Mouse (Mus musculus): ENCODE data around the gene Grm4. TPM values are rescaled to one million over a fixed set of nuclear protein-coding genes. Genes with fewer than 3 reads are reported as not detected.

Gene Grm4
- total and polyA plus RNA-seq, 3 experiments = 0.13 to 0.47 (median 0.16) TPM

DNA sequence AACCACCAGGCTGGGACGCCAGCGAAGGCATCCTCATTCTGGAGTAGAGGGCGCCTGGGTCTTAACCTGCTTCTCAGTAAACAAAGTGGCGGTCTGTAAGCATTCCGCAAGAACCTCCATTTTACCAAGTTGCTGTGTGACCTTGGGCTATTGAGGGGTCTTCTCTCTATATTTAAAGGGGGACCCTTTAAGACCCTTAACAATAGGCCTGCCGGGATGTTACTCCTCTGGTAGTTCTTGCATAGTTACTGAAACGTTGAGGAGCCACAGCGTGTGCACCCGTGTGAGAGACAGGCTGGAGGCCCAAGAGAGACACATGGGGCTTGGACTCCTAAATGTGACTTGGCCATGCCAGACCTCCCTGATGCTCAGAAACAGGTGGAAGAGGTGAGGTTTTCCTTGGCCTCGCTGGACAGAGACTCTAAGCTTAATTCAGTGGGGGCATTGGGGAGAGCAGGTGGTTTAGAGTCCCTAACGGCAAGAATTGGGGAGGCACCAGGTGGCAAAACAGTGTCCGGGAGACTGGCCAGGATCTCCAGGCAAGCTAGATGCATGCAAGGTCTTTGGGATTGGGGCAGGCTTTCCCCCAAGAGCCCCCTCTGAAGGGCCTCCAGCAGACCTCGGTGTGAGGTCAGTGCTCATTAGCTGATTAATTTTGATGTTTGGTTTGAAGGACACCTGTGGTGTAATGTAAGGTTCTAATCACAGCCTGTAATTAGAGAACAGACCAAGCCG is 36.9 kb upstream of the Grm4 start:
- intact Hi-C loops (cut with DNase I) = no loop called here
- 49% methylated on average over 14 of the region's 14 CpGs for WGBS
- H3K27me3 ChIP-seq (ENCODE audit: control insufficient read depth, insufficient read depth, low read length) = no peaks in the 10 kb centered on the region
- peak overlapping the region; percentile 67 for H3K4me3 ChIP-seq
- H3K27ac ChIP-seq = no peak overlapping the region
- no peaks in the 10 kb centered on the region for H3K36me3 ChIP-seq (ENCODE audit: control insufficient read depth, insufficient read depth, low read length)
- TF ChIP-seq EP300 (IDR thresholded peaks at IDR 0.05; ENCODE audit: insufficient read depth, low read depth, low read length) = no peak
- TF ChIP-seq POLR2A (IDR thresholded peaks at IDR 0.05; ENCODE audit: insufficient read depth, low read depth, low read length) = no peak
- no peak for TF ChIP-seq CTCF (IDR thresholded peaks at IDR 0.05)
- no peaks in the 10 kb centered on the region for H3K79me2 ChIP-seq (replicated peaks; ENCODE audit: control insufficient read depth, insufficient read depth, low read length)
- no peak overlapping the region; the same call in 1 of the 2 replicates for H3K9ac ChIP-seq (ENCODE audit: low read depth, low read length)
- no peaks in the 10 kb centered on the region for H3K4me1 ChIP-seq (ENCODE audit: control insufficient read depth, insufficient read depth, low read length)
- DNase-seq = no peak

DNA sequence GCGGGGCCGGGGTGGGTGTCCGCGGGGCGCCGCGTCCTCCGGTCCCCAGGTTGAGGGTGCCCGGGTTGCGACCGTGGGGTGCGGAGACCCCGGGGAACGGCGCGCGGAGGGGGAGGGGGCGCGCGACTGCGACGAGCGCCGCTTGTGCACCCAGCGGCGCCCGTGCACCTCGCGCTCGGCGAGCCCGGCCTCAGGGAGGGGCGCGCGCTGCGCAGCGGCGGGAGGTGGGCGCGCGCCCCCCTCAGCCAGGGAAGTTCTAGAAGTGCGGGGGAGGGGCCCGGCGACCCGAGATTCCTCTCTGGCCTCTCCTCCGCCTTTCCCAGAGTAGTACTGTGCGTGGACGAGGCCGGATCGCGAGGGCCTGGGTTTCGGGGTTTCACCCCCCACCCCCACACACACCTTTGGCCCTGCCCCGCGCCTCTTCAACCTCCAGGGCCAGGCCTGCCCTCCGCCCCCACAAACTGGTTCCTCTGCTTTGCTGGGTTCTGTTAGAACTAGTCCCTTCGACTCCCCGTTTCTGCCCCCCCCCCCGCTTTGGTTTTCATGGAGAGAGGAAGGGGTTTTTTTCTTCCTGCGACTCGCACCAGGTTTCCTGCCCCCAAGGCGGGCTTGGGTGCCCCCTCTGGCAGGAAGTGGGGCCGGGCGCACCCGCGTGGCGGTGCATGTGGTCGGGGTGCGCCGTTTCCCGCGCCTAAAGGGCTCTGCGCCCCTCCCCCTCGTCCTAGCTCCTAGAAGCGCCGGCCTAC is 36.2 kb upstream of the Grm4 start:
- Histone ChIP-seq H3K36me3 (ENCODE audit: control insufficient read depth, insufficient read depth, low read length) (no peaks in the 10 kb centered on the region), H3K27me3 (ENCODE audit: control insufficient read depth, insufficient read depth, low read length) (no peaks in the 10 kb centered on the region), H3K9ac (ENCODE audit: low read depth, low read length) (peak overlapping the region; percentile 84), H3K27ac (peak overlapping the region; percentile 70), H3K79me2 (replicated peaks; ENCODE audit: control insufficient read depth, insufficient read depth, low read length) (no peaks in the 10 kb centered on the region), H3K4me3 (peak overlapping the region; percentile 67), H3K4me1 (ENCODE audit: control insufficient read depth, insufficient read depth, low read length) (no peaks in the 10 kb centered on the region; the same call in 1 of the 2 replicates)
- 2% methylated on average over 74 of the region's 75 CpGs for WGBS
- DNase-seq = peak in 1 of 2 experiments; percentile 62
- intact Hi-C loops (cut with DNase I) = no loop called here
- TF ChIP-seq EP300 (IDR thresholded peaks at IDR 0.05; ENCODE audit: insufficient read depth, low read depth, low read length) = no peak
- TF ChIP-seq CTCF (IDR thresholded peaks at IDR 0.05) = peak; percentile 32
- no peak for TF ChIP-seq POLR2A (IDR thresholded peaks at IDR 0.05; ENCODE audit: insufficient read depth, low read depth, low read length)

DNA sequence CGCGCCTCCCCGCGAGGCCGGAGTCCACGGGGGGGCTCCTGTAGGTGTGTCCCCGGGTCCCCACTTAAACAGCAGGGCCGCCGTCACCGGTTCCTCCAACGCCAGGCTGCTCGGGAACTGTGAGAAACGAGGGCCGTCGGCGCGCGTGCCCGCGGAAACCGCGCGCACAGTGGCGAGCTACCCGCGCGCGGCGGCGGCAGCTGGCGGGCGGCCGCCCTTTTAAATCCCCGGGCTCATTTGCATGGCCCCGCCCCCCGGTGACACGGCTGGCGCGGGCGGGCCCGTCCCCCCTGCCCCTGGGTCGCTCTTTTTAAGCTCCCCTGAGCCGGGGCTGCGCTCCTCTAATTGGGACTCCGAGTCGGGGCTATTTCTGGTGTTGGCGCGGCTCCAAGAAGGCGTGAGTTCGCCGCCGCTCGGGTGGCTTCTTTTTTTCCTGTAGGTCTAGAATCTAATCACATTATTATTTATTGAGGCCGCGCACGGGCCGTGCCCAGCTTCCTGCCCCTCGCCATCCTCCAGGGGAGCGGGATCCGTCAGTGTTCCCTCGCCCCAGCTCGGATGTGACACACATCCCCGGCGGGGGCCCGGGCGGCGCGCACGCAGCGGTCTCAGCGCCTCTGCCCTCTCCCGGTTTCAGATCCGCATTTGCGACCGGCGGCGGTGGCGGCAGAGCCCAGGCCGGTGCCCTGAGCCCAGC is 35.3 kb upstream of the Grm4 start, which contains the start of gene Hmga1:
Gene Hmga1, plus strand, starts transcription at position 183 of the 697 bp plus-strand sequence.
- intact Hi-C loops (cut with DNase I) = no loop called here

DNA sequence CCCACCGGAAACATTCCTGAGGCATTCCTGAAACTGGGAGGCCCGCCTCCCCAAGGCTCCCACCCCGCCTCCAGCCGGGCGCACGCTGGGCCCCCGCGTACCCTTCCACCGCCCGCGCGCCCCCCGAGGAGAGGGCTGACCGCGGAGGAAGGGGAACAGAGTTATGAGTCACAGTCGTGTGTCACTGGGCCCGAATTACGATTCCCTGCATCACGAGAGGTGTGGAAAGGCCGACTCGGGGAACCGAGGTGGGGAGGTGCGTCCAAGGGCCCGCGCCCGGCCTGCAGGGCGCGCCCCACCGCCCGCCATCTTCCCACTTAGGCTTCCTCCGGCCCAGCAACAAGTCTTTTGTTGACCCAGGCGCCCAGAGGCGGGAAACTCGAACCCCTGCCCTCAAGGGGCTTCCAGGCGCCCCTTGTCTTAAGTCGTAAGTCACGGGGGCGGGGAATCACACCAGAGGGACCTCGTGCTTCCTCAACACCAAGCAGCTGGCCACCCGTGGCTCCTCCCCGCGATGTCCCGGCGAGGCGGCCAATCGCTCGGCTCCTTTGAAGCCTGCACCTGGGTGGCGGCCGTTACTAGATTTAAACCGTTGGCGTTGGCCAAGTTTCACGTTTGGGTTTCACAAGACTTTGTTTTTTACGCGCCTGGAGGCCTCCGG is 34.4 kb upstream of the Grm4 start:
- TF ChIP-seq EP300 (IDR thresholded peaks at IDR 0.05; ENCODE audit: insufficient read depth, low read depth, low read length) = no peak
- no peak for TF ChIP-seq POLR2A (IDR thresholded peaks at IDR 0.05; ENCODE audit: insufficient read depth, low read depth, low read length)
- no peak for TF ChIP-seq CTCF (IDR thresholded peaks at IDR 0.05)
- H3K27me3 ChIP-seq (ENCODE audit: control insufficient read depth, insufficient read depth, low read length) = no peaks in the 10 kb centered on the region
- H3K9ac ChIP-seq (ENCODE audit: low read depth, low read length) = peak overlapping the region; percentile 73
- H3K79me2 ChIP-seq (replicated peaks; ENCODE audit: control insufficient read depth, insufficient read depth, low read length) = no peaks in the 10 kb centered on the region
- intact Hi-C loops (cut with DNase I) = no loop called here
- peak overlapping the region; percentile 70 for H3K27ac ChIP-seq
- 2% methylated on average over 55 of the region's 55 CpGs for WGBS
- no peaks in the 10 kb centered on the region for H3K36me3 ChIP-seq (ENCODE audit: control insufficient read depth, insufficient read depth, low read length)
- no peaks in the 10 kb centered on the region; the same call in 1 of the 2 replicates for H3K4me1 ChIP-seq (ENCODE audit: control insufficient read depth, insufficient read depth, low read length)
- DNase-seq = peak; percentile 66 to 80
- peak overlapping the region; percentile 67 for H3K4me3 ChIP-seq

More for the DNA sequence above, 35.3 kb upstream of the Grm4 start, which contains the start of gene Hmga1:
- Histone ChIP-seq H3K4me1 (ENCODE audit: control insufficient read depth, insufficient read depth, low read length) (no peaks in the 10 kb centered on the region; the same call in 1 of the 2 replicates), H3K79me2 (replicated peaks; ENCODE audit: control insufficient read depth, insufficient read depth, low read length) (no peaks in the 10 kb centered on the region), H3K4me3 (peak within 1 kb of the TSS; percentile 67), H3K27ac (peak within 1 kb of the TSS; percentile 70), H3K27me3 (ENCODE audit: control insufficient read depth, insufficient read depth, low read length) (no peaks in the 10 kb centered on the region), H3K36me3 (ENCODE audit: control insufficient read depth, insufficient read depth, low read length) (no peaks in the 10 kb centered on the region), H3K9ac (ENCODE audit: low read depth, low read length) (peak within 1 kb of the TSS; percentile 84)
- TF ChIP-seq CTCF (IDR thresholded peaks at IDR 0.05) (no peak), EP300 (IDR thresholded peaks at IDR 0.05; ENCODE audit: insufficient read depth, low read depth, low read length) (no peak), POLR2A (IDR thresholded peaks at IDR 0.05; ENCODE audit: insufficient read depth, low read depth, low read length) (peak; percentile 80)
- under 1% methylated on average over 79 of the region's 79 CpGs for WGBS
- peak; percentile 91 to 92 for DNase-seq

DNA sequence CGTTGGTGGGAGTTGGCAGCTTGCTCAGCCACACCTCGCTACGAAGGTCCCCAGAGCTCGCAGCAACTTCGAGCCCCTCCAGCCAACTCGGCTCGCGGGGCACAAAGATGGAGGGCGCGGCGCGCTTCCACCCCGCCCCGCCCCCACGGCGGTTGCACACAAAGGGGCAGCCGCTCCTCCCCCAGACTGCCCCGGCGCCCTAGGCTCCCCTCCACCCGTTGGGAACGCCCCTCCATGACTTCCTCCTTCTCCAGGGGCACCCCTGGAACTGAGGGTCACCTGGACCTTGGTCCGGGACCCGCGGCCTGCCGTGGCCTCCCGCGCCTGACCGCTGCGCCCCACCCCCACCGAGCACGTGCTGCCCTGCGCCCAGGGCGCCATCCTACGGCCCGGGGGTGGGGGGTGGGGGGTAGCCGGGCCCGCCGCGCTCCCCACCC is 33.9 kb upstream of the Grm4 start:
- Histone ChIP-seq H3K27ac (no peak overlapping the region), H3K79me2 (replicated peaks; ENCODE audit: control insufficient read depth, insufficient read depth, low read length) (no peaks in the 10 kb centered on the region), H3K27me3 (ENCODE audit: control insufficient read depth, insufficient read depth, low read length) (no peaks in the 10 kb centered on the region), H3K4me3 (peak overlapping the region; percentile 67; the same call in 1 of the 2 replicates), H3K4me1 (ENCODE audit: control insufficient read depth, insufficient read depth, low read length) (no peaks in the 10 kb centered on the region; the same call in 1 of the 2 replicates), H3K9ac (ENCODE audit: low read depth, low read length) (peak overlapping the region; percentile 31), H3K36me3 (ENCODE audit: control insufficient read depth, insufficient read depth, low read length) (no peaks in the 10 kb centered on the region)
- TF ChIP-seq POLR2A (IDR thresholded peaks at IDR 0.05; ENCODE audit: insufficient read depth, low read depth, low read length) (no peak), EP300 (IDR thresholded peaks at IDR 0.05; ENCODE audit: insufficient read depth, low read depth, low read length) (no peak), CTCF (IDR thresholded peaks at IDR 0.05) (no peak)
- peak; percentile 50 to 52 for DNase-seq
- 31% methylated on average over 25 of the region's 39 CpGs for WGBS
- intact Hi-C loops (cut with DNase I) = no loop called here

Data from heart, adult 2 months (tissue).